In genomic region chr5:29377590-29378297, GRCm38 (mm10) we compare ENCODE assay signal across 9 mouse cellular contexts. TPM values are rescaled to one million over a fixed set of nuclear protein-coding genes. Genes with fewer than 3 reads are reported as not detected.
DNase-seq lines count a peak whose midpoint lies in the region; ATAC-seq lines count a peak whose summit lies in the region.
"Had no signal": no experiment of that assay in that cellular context is flagged by ENCODE, and none has a peak within 500 bp of the region (broad histone marks: within the 10 kb centered on the region; RNA-seq: fewer than 3 reads in every experiment).

No protein-coding gene starts in this region.

- peak overlapping the region; percentile 68; the same call in 1 of the 2 replicates for H3K27ac ChIP-seq in heart, embryonic 11.5 days (ENCODE audit: low read depth, low read length)
- H3K27ac ChIP-seq in lung, embryonic 16.5 days (ENCODE audit: low read length), result peak overlapping the region; percentile 68; the same call in 1 of the 2 replicates

- peak overlapping the region; percentile 97 for H3K4me2 ChIP-seq in heart, embryonic 11.5 days
- H3K4me2 ChIP-seq in lung, embryonic 16.5 days (ENCODE audit: low read depth, low read length), result peak overlapping the region; percentile 92

- peak; percentile 66 for ATAC-seq in heart, embryonic 11.5 days (replicated peaks; ENCODE audit: insufficient number of reproducible peaks, low FRiP score, low TSS enrichment)
- peak; percentile 71 for ATAC-seq in lung, embryonic 16.5 days (ENCODE audit: low read depth)
- ATAC-seq in granulocyte monocyte progenitor cell, adult 5-6 weeks (replicated peaks; ENCODE audit: poor library complexity, severe bottlenecking), result no peak

- peaks cover 5% of the 10 kb centered on the region for H3K27me3 ChIP-seq in heart, embryonic 11.5 days (ENCODE audit: control insufficient read depth, insufficient read depth, low read length)
- no peaks in the 10 kb centered on the region for H3K27me3 ChIP-seq in lung, embryonic 16.5 days (ENCODE audit: control insufficient read depth, insufficient read depth, low read depth, low read length)
- H3K27me3 ChIP-seq: CH12.LX had no signal

- H3K9me3 ChIP-seq in heart, embryonic 11.5 days (replicated peaks; ENCODE audit: control insufficient read depth, low read length), result no peaks in the 10 kb centered on the region
- H3K9me3 ChIP-seq in lung, embryonic 16.5 days (ENCODE audit: control insufficient read depth, low read length), result no peaks in the 10 kb centered on the region

- peak overlapping the region; percentile 76 for H3K9ac ChIP-seq in heart, embryonic 11.5 days (ENCODE audit: low read depth, low read length)
- H3K9ac ChIP-seq in lung, embryonic 16.5 days (ENCODE audit: low read length), result peak overlapping the region; percentile 89

- WGBS in heart, embryonic 11.5 days (ENCODE audit: insufficient replicate concordance), result 2% methylated on average over 47 of the region's 47 CpGs
- WGBS in lung, embryonic 16.5 days, result 1% methylated on average over 46 of the region's 47 CpGs

- DNase-seq in heart, adult 8-10 months (ENCODE audit: low spot score), result no peak
- peak; percentile 48 for DNase-seq in cerebellum, adult 11 months
- DNase-seq in frontal cortex, postnatal 14 days (ENCODE audit: low spot score in 2 of 2), result peak; percentile 13 to 15
- DNase-seq in kidney, postnatal 14 days, result peak; percentile 33
- peak; percentile 40 to 55 for DNase-seq in right cerebral cortex, postnatal 10 days (ENCODE audit: low spot score in 2 of 2)

- no peaks in the 10 kb centered on the region for H3K36me3 ChIP-seq in heart, embryonic 11.5 days (ENCODE audit: control insufficient read depth, insufficient read depth, low read length)
- H3K36me3 ChIP-seq in lung, embryonic 16.5 days (ENCODE audit: control insufficient read depth, insufficient read depth, low read length), result no peaks in the 10 kb centered on the region

- H3K4me3 ChIP-seq in heart, embryonic 11.5 days (ENCODE audit: low read depth, low read length), result peak overlapping the region; percentile 70
- H3K4me3 ChIP-seq in lung, embryonic 16.5 days (ENCODE audit: low read length), result peak overlapping the region; percentile 96

- peaks cover 3% of the 10 kb centered on the region; the same call in 1 of the 2 replicates for H3K4me1 ChIP-seq in heart, embryonic 11.5 days (ENCODE audit: control insufficient read depth, insufficient read depth, low read length)
- peaks cover 7% of the 10 kb centered on the region for H3K4me1 ChIP-seq in lung, embryonic 16.5 days (replicated peaks; ENCODE audit: control insufficient read depth, insufficient read depth, low read length)

RNA-seq across cellular contexts. Expression of gene Lmbr1, which starts 0.4 kb away (rescaled TPM):
- polyA plus RNA-seq in heart, embryonic 11.5 days (2014; fragmentation: Nextera tagmentation; extraction: Ambion mirVana), result 11.2 and 12.9 TPM in 2 replicates
- 10 to 100 TPM; 10.7 to 18.2 (median 12.4) TPM for total RNA-seq in heart, adult 8-10 months (2022)
- 10.4 and 10.7 TPM in 2 replicates for polyA plus RNA-seq in lung, embryonic 16.5 days (2015; fragmentation: Nextera tagmentation; extraction: Ambion mirVana)
- total RNA-seq in granulocyte monocyte progenitor cell, adult 5-6 weeks (2014; fragmentation: Nextera tagmentation), result 0.60 and 0.90 TPM in 2 replicates
- 2.9 and 6.6 TPM in 2 replicates for total RNA-seq in granulocyte monocyte progenitor cell, adult 5-6 weeks (2017)
- total RNA-seq: CH12.LX had no signal

RNA-seq across cellular contexts. Expression of gene Nom1, which starts 56.7 kb away (rescaled TPM):
- polyA plus RNA-seq in heart, embryonic 11.5 days (2014; fragmentation: Nextera tagmentation; extraction: Ambion mirVana), result 14.9 and 18.1 TPM in 2 replicates
- 10 to 100 TPM; 13.4 to 20.9 (median 16.2) TPM for total RNA-seq in heart, adult 8-10 months (2022)
- polyA plus RNA-seq in lung, embryonic 16.5 days (2015; fragmentation: Nextera tagmentation; extraction: Ambion mirVana), result 24.7 and 25.0 TPM in 2 replicates
- 15.4 and 31.0 TPM in 2 replicates for total RNA-seq in granulocyte monocyte progenitor cell, adult 5-6 weeks (2014; fragmentation: Nextera tagmentation)
- total RNA-seq in granulocyte monocyte progenitor cell, adult 5-6 weeks (2017), result 14.3 and 23.8 TPM in 2 replicates
